Mouse (Mus musculus) ES-E14 (cell line): ENCODE measurements around the gene Med22. TPM values are rescaled to one million over a fixed set of nuclear protein-coding genes. Genes with fewer than 3 reads are reported as not detected.
"Not testable (repeated sequence)": the region's sequence is repeated elsewhere in the genome, so short reads cannot be mapped to it uniquely, and the experiment has no call there.

Experiments
- DNase-seq: peaks from one replicate; pipeline ENCODE4 v3.0.0-alpha.2; 2013; ENCODE audit warnings: low read depth, low spot score
- H3K27ac ChIP-seq: 2 replicates; pipeline ENCODE4 v1.5.1; 2012; ENCODE audit warnings: low read depth, mild to moderate bottlenecking, low read length, moderate library complexity, mixed read lengths; ENCODE audit not compliant: poor library complexity, insufficient read depth, severe bottlenecking
- H3K36me3 ChIP-seq: 2 replicates; pipeline ENCODE4 v1.6.1; 2012; ENCODE audit warnings: mild to moderate bottlenecking, low read length, moderate library complexity, mixed read lengths; ENCODE audit not compliant: control insufficient read depth, poor library complexity, insufficient read depth, severe bottlenecking
- H3K4me1 ChIP-seq, 2 experiments: fragments of 150-350 bp in 1 of 2; sonication (generic) in 1 of 2; 2 replicates each; pipeline ENCODE4 v1.6.1; 2012; ENCODE audit warnings: low read length in 2 of 2, mild to moderate bottlenecking in 1 of 2, mixed read lengths in 1 of 2; ENCODE audit not compliant: control insufficient read depth in 2 of 2, insufficient read depth in 2 of 2, poor library complexity in 1 of 2
- H3K4me3 ChIP-seq, 2 experiments: fragments of 150-350 bp in 1 of 2; sonication (generic) in 1 of 2; 2 replicates each; pipeline ENCODE4 v1.5.1; 2012; ENCODE audit warnings: low read length in 2 of 2, low read depth in 1 of 2, mild to moderate bottlenecking in 1 of 2, mixed read lengths in 1 of 2; ENCODE audit not compliant: insufficient read depth in 1 of 2, poor library complexity in 1 of 2, severe bottlenecking in 1 of 2
- H3K9ac ChIP-seq: 2 replicates; pipeline ENCODE4 v1.6.1; 2012; ENCODE audit warnings: low read depth, mild to moderate bottlenecking, low read length, mixed read lengths; ENCODE audit not compliant: poor library complexity, insufficient read depth, severe bottlenecking
- H3K9me3 ChIP-seq: fragments of 150-350 bp; sonication (generic); 2 replicates; pipeline ENCODE4 v1.6.1; 2012; ENCODE audit warnings: low read depth, mild to moderate bottlenecking, low read length; ENCODE audit not compliant: control insufficient read depth, insufficient read depth
- CHD2 ChIP-seq: IDR thresholded peaks from 2 replicates; pipeline ENCODE4 v1.6.1; 2014; ENCODE audit warnings: mild to moderate bottlenecking, low read depth, low read length, inconsistent platforms
- HCFC1 ChIP-seq: IDR thresholded peaks from 2 replicates; pipeline ENCODE4 v1.6.1; 2012; ENCODE audit warnings: low read length, inconsistent platforms, borderline replicate concordance; ENCODE audit not compliant: insufficient read depth
- MAFK ChIP-seq: IDR thresholded peaks from 2 replicates; pipeline ENCODE4 v1.6.1; 2014; ENCODE audit warnings: mild to moderate bottlenecking, low read depth, low read length, inconsistent platforms; ENCODE audit not compliant: insufficient read depth
- ZC3H11A ChIP-seq: IDR thresholded peaks from 2 replicates; pipeline ENCODE4 v1.6.1; 2012; ENCODE audit warnings: low read depth, mild to moderate bottlenecking, inconsistent platforms, low read length, borderline replicate concordance
- ZNF384 ChIP-seq: IDR thresholded peaks from 2 replicates; pipeline ENCODE4 v1.6.1; 2012; ENCODE audit warnings: low read depth, low read length, inconsistent platforms
- in situ Hi-C, 2 experiments: fragments of 600-800 bp; cut with MboI; formaldehyde crosslinking; loops; one replicate each; pipeline ENCODE4 v1.15.1; 2025; ENCODE audit warnings: low sequenced_read_pairs in 2 of 2, inconsistent platforms in 1 of 2; ENCODE audit not compliant: unreplicated experiment in 2 of 2
- total RNA-seq: library from RNA; depleted of rRNA; stranded (reverse); fragments of 300-350 nt; gene quantifications from 2 replicates; pipeline ENCODE4 v1.2.3, GENCODE M21; 2012

Gene Med22
- total RNA-seq, 1 experiment, result 38.8 TPM

DNA sequence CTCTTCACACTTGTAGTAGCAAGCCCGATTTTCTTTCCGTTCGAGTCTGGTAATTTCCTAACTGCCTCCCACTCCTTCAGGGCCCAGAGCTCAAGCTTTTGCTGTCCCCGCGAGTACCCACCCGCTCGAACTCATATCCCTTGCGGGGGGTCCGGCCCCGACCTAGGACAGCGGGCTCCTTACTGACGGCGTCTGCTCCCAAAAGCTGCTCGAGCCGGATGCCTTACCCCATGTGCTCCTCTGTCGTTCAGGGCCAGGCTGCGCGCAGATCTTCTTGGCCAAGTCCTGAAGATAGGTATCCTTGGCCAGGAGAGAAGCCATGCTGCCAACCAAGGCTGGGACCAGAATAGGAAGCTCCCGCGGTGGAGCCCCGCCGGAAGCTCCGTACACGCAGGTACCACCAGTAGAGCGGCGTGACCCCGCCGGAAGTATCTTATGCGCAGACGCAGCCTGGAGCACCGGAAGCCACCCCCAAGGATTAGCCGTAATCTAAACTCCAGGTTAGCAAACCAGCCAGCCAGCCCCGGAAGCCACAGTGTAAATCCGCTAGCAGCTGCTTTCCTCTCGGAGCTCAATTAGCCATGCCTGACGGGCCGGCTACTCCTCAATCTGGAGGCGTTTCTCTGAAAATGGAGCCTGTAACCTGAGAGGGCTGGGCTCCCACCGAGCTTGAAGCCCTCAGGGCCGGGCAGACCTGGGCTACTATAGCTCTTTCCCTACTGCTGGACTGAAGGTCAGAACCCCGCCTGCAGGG lies 7.8 kb downstream of the Med22 start, which contains the start of gene Surf6:
TSS of gene Surf6 (minus strand) at position 413 of the 754 bp plus-strand sequence.
- DNase-seq, result peak; percentile 94
- Histone ChIP-seq H3K36me3 (peaks cover 47% of the 10 kb centered on the region), H3K9me3 (no peaks in the 10 kb centered on the region), H3K4me1 (peaks cover 0 to 8% of the 10 kb centered on the region in 2 experiments; a peak in 1 of 4 replicates), H3K4me3 (peak within 1 kb of the TSS; percentile 83 to 85), H3K27ac (peak within 1 kb of the TSS; percentile 75), H3K9ac (peak within 1 kb of the TSS; percentile 92)
- in situ Hi-C loops, result loop anchor here in 1 of 2 experiments (25.0 kb wide), 1 partner anchor 465 kb away; the partner anchor contains the start of gene Sec16a
- peak; percentile 83 for TF ChIP-seq HCFC1
- TF ChIP-seq CHD2, result 0 out of 2 replicates have a peak, but pooled peaks have one; percentile 33
- TF ChIP-seq ZC3H11A, result no peak
- TF ChIP-seq ZNF384, result no peak

DNA sequence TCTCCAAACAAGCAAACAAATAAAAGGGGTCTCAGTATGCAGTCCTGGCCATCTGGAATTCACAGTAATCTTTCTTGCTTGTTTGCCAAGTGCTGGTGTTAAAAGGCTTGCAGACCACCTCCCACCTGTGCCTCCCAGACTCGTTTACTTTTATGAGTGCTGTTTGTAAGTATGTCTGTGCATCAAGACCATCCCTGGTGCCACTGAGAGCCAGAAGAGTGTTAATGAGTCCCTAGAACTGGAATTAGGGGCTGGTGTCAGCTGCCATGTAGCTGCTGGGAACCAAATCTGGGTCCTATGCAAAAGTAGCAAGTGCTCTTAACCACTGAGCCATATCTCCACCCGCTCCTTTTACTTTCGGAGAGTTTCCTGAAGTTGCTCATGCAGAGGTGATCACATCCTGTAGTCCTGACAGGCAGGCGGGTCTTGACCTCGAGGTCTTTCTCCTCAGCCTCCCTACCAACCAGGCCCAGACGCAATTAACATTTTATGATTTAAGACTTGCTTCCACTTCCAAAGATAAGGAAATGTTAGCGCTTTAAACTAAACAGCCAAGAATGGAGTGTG lies 8.6 kb downstream of the Med22 start:
- no peaks in the 10 kb centered on the region for H3K9me3 ChIP-seq
- peaks cover 48% of the 10 kb centered on the region for H3K36me3 ChIP-seq
- H3K27ac ChIP-seq, result no peak overlapping the region
- H3K4me1 ChIP-seq, result peaks cover 0 to 8% of the 10 kb centered on the region in 2 experiments; a peak in 1 of 4 replicates
- DNase-seq, result no peak
- peak overlapping the region; percentile 92 for H3K9ac ChIP-seq
- in situ Hi-C loops, result loop anchor here in 1 of 2 experiments (25.0 kb wide), 1 partner anchor 465 kb away; the partner anchor contains the start of gene Sec16a
- TF ChIP-seq CHD2 (no peak), ZNF384 (no peak)
- H3K4me3 ChIP-seq, result peak overlapping the region; percentile 83 to 85

DNA sequence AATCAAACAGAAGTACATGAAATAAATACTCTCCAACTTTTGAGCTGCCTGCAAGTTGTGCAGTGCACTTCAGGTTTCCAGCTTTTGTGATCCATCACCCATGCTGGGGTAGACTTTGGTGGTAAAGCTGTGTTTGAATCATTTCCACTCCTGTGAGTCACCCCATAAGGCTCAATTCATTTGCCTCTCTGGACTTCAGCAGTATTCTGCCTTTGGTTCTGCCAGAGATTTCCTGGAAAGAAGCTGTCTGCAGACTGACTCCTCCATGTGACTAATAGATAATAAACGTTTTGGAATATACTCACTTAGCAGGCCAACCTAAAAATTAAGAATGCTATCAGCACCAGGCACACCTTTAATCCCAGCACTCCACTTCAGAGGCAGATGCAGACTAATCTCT lies 9.7 kb downstream of the Med22 start:
- Histone ChIP-seq H3K4me3 (no peak overlapping the region), H3K4me1 (peaks cover 0 to 8% of the 10 kb centered on the region in 2 experiments; a peak in 1 of 4 replicates), H3K27ac (no peak overlapping the region), H3K9ac (no peak overlapping the region), H3K36me3 (peaks cover 40% of the 10 kb centered on the region), H3K9me3 (no peaks in the 10 kb centered on the region)
- in situ Hi-C loops, result loop anchor here in 1 of 2 experiments (25.0 kb wide), 1 partner anchor 463 kb away; the partner anchor contains the start of gene Sec16a
- no peak for DNase-seq
- TF ChIP-seq MAFK (no peak), ZC3H11A (no peak), ZNF384 (no peak), HCFC1 (no peak), CHD2 (no peak)

DNA sequence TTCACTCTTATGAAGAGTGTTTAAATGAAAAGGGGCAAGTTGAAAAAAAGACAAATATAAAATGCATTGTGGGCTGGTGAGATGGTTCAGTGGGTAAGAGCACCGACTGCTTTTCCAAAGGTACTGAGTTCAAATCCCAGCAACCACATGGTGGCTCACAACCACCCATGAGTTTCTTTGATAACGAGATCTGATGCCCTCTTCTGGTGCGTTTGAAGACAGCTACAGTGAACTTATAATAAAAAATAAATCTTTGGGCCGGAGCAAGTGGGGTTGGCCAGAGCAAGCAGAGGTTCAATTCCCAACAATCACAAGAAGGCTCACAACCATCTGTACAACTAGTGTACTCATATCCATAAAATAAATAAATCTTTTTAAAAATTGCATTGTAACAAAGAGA lies 14.6 kb downstream of the Med22 start:
- peaks cover 62% of the 10 kb centered on the region for H3K36me3 ChIP-seq
- in situ Hi-C loops, result no loop called here
- H3K9ac ChIP-seq, result no peak overlapping the region

DNA sequence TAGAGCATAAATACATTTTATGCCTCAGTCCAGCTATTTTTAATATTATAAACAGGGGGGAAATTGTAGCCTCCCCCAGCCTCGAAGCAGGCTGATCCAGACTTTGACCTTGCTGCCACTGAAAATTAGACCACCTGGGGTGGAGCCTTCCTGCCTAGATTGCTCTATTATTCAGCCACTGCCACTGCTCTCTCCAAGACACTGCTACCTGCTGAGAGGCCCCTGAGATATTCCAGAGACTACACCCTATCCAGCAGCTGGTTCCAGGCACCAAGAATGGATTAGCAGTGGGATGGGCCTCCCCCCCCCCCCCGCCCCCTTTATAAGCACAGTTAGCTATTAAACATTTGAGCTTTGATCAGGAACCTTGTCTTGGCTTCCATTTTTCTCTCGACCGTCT lies 24.3 kb downstream of the Med22 start:
- peak overlapping the region; percentile 95; the same call in 1 of the 2 replicates for H3K27ac ChIP-seq
- H3K4me3 ChIP-seq, in situ Hi-C loops, DNase-seq, H3K4me1 ChIP-seq, H3K9ac ChIP-seq: not testable (repeated sequence)
- peaks cover 33% of the 10 kb centered on the region for H3K36me3 ChIP-seq
- peaks cover 13% of the 10 kb centered on the region for H3K9me3 ChIP-seq

More for the DNA sequence above, 14.6 kb downstream of the Med22 start:
- DNase-seq, result no peak
- no peaks in the 10 kb centered on the region for H3K9me3 ChIP-seq
- TF ChIP-seq MAFK (no peak), ZC3H11A (no peak), HCFC1 (no peak), ZNF384 (no peak), CHD2 (no peak)
- H3K4me3 ChIP-seq, result no peak overlapping the region
- peaks cover 0 to 5% of the 10 kb centered on the region in 2 experiments; a peak in 1 of 4 replicates for H3K4me1 ChIP-seq
- H3K27ac ChIP-seq, result no peak overlapping the region

DNA sequence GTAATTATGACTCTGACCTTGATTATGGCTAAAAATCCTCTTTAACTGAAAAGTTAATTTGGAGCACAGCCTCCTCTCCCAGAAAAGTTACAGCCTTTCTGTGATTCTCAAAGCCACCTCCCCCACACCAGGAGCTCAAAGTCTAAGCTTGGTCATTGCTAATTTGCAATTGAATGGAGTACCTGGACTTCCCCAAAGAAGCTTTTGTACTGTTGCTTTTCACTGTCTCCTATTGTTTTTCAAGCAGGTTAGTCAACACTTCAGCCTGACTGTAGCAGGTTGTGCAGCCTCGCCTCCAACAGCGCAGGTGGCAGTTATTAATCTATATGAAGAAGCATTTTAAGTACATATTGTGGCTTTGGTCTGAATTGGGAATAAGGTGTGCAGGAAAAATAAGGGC lies 24.9 kb downstream of the Med22 start:
- H3K4me3 ChIP-seq, in situ Hi-C loops, DNase-seq, H3K4me1 ChIP-seq, H3K9ac ChIP-seq: not testable (repeated sequence)
- Histone ChIP-seq H3K9me3 (peaks cover 13% of the 10 kb centered on the region), H3K36me3 (peaks cover 28% of the 10 kb centered on the region), H3K27ac (peak overlapping the region; percentile 95; the same call in 1 of the 2 replicates)
